Mouse (Mus musculus): Measurements from ENCODE around the gene Psmg4. TPM values are rescaled to one million over a fixed set of nuclear protein-coding genes. Genes with fewer than 3 reads are reported as not detected.

Psmg4 gene
- 7.2 TPM for polyA plus RNA-seq (2015; fragmentation: Illumina TruSeq; extraction: RNeasy Lipid Tissue Mini Kit (QIAGEN cat#74804); ENCODE audit: insufficient read depth, low read depth, low replicate concordance)

GRCm38 (mm10) chr13:34162491-34163303 is at the start of gene Psmg4:
Psmg4 (plus strand) TSS chr13:34162964.

GRCm38 (mm10) chr13:34130226-34130731 is 32.5 kb upstream of the Psmg4 start, which contains the start of gene Tubb2b:
Tubb2b (minus strand) TSS chr13:34130466.

Other genes starting within 250 kb of the Psmg4 start
- gene Nqo2, start 198.3 kb upstream of the Psmg4 start, polyA plus RNA-seq (2015; fragmentation: Illumina TruSeq; extraction: RNeasy Lipid Tissue Mini Kit (QIAGEN cat#74804); ENCODE audit: insufficient read depth, low read depth, low replicate concordance) = 3.2 TPM
- 3.5 TPM for gene Ripk1, start 160.6 kb upstream of the Psmg4 start, polyA plus RNA-seq (2015; fragmentation: Illumina TruSeq; extraction: RNeasy Lipid Tissue Mini Kit (QIAGEN cat#74804); ENCODE audit: insufficient read depth, low read depth, low replicate concordance)
- gene Serpinb6a, start 160.2 kb upstream of the Psmg4 start, polyA plus RNA-seq (2015; fragmentation: Illumina TruSeq; extraction: RNeasy Lipid Tissue Mini Kit (QIAGEN cat#74804); ENCODE audit: insufficient read depth, low read depth, low replicate concordance) = 46.3 TPM
- gene Bphl, start 125.4 kb upstream of the Psmg4 start, polyA plus RNA-seq (2015; fragmentation: Illumina TruSeq; extraction: RNeasy Lipid Tissue Mini Kit (QIAGEN cat#74804); ENCODE audit: insufficient read depth, low read depth, low replicate concordance) = 16.4 TPM
- 22.5 TPM for gene Tubb2a, start 85.0 kb upstream of the Psmg4 start, polyA plus RNA-seq (2015; fragmentation: Illumina TruSeq; extraction: RNeasy Lipid Tissue Mini Kit (QIAGEN cat#74804); ENCODE audit: insufficient read depth, low read depth, low replicate concordance)
- gene Tubb2b, start 32.5 kb upstream of the Psmg4 start, polyA plus RNA-seq (2015; fragmentation: Illumina TruSeq; extraction: RNeasy Lipid Tissue Mini Kit (QIAGEN cat#74804); ENCODE audit: insufficient read depth, low read depth, low replicate concordance) = 7.3 TPM
- 3.6 TPM for gene Slc22a23, start 182.2 kb downstream of the Psmg4 start, polyA plus RNA-seq (2015; fragmentation: Illumina TruSeq; extraction: RNeasy Lipid Tissue Mini Kit (QIAGEN cat#74804); ENCODE audit: insufficient read depth, low read depth, low replicate concordance)